Comparison of ENCODE assay signal across 9 mouse cellular contexts in genomic region chr14:77156222-77156910, GRCm38 (mm10). TPM values are rescaled to one million over a fixed set of nuclear protein-coding genes. Genes with fewer than 3 reads are reported as not detected.
A peak's percentile ranks its signal among the peaks of the same experiment; 100 is the strongest.
DNase-seq lines count a peak whose midpoint lies in the region; ATAC-seq and TF ChIP-seq lines count a peak whose summit lies in the region.
"Had no signal": no experiment of that assay in that cellular context is flagged by ENCODE, and none has a peak within 500 bp of the region (broad histone marks: within the 10 kb centered on the region; RNA-seq: fewer than 3 reads in every experiment).

TSS of gene Enox1 (plus strand) at chr14:77156763.

- no peaks in the 10 kb centered on the region for H3K9me3 ChIP-seq in kidney, embryonic 15.5 days (replicated peaks)
- H3K9me3 ChIP-seq in limb, embryonic 15.5 days, result no peaks in the 10 kb centered on the region
- no peaks in the 10 kb centered on the region for H3K9me3 ChIP-seq in neural tube, embryonic 13.5 days

- peak; percentile 42 for ATAC-seq in granulocyte monocyte progenitor cell, adult 5-6 weeks (replicated peaks; ENCODE audit: poor library complexity, severe bottlenecking)
- ATAC-seq in kidney, embryonic 15.5 days (replicated peaks; ENCODE audit: low FRiP score), result peak; percentile 85
- peak; percentile 72 for ATAC-seq in limb, embryonic 15.5 days (ENCODE audit: insufficient number of reproducible peaks, low FRiP score, low TSS enrichment, low read depth)
- ATAC-seq in neural tube, embryonic 13.5 days (ENCODE audit: low read depth), result peak; percentile 91

- no peak for TF ChIP-seq POLR2A in lung, adult 2 months (IDR thresholded peaks at IDR 0.05; ENCODE audit: borderline replicate concordance, extremely low read depth, low read depth, low read length)

- no peak for TF ChIP-seq CTCF in lung, adult 2 months (IDR thresholded peaks at IDR 0.05; ENCODE audit: insufficient read depth, low read length)

- H3K9ac ChIP-seq in kidney, embryonic 15.5 days, result peak within 1 kb of the TSS; percentile 52
- peak within 1 kb of the TSS; percentile 68 for H3K9ac ChIP-seq in limb, embryonic 15.5 days
- H3K9ac ChIP-seq in neural tube, embryonic 13.5 days, result peak within 1 kb of the TSS; percentile 92

- 1% methylated on average over 73 of the region's 73 CpGs for WGBS in lung, adult 2 months
- WGBS in kidney, embryonic 15.5 days, result under 1% methylated on average over 71 of the region's 73 CpGs
- under 1% methylated on average over 73 of the region's 73 CpGs for WGBS in limb, embryonic 15.5 days
- under 1% methylated on average over 72 of the region's 73 CpGs for WGBS in neural tube, embryonic 13.5 days

- peak within 1 kb of the TSS; percentile 46 for H3K4me3 ChIP-seq in lung, adult 2 months (replicated peaks; ENCODE audit: extremely low read depth, low read depth, low read length)
- H3K4me3 ChIP-seq in kidney, embryonic 15.5 days (replicated peaks), result peak within 1 kb of the TSS; percentile 66
- peak within 1 kb of the TSS; percentile 79 for H3K4me3 ChIP-seq in limb, embryonic 15.5 days
- H3K4me3 ChIP-seq in neural tube, embryonic 13.5 days, result peak within 1 kb of the TSS; percentile 78

- no peak for DNase-seq in lung, adult 2 months
- no peak for DNase-seq in lung, postnatal 25 days (ENCODE audit: low spot score)
- peak; percentile 85 for DNase-seq in embryo, embryonic 9.5 days (ENCODE audit: extremely low spot score)
- peak; percentile 4 to 25 for DNase-seq in thymus, postnatal 10 days (ENCODE audit: low spot score in 2 of 2)

- H3K27ac ChIP-seq in kidney, embryonic 15.5 days, result peak within 1 kb of the TSS; percentile 29
- H3K27ac ChIP-seq in limb, embryonic 15.5 days, result peak within 1 kb of the TSS; percentile 79
- peak within 1 kb of the TSS; percentile 96 for H3K27ac ChIP-seq in neural tube, embryonic 13.5 days (replicated peaks)

- H3K27me3 ChIP-seq in kidney, embryonic 15.5 days, result peaks cover 58% of the 10 kb centered on the region
- peaks cover 17% of the 10 kb centered on the region for H3K27me3 ChIP-seq in limb, embryonic 15.5 days
- no peaks in the 10 kb centered on the region; the same call in 1 of the 2 replicates for H3K27me3 ChIP-seq in neural tube, embryonic 13.5 days

- H3K36me3 ChIP-seq in kidney, embryonic 15.5 days, result no peaks in the 10 kb centered on the region
- H3K36me3 ChIP-seq in limb, embryonic 15.5 days, result no peaks in the 10 kb centered on the region
- no peaks in the 10 kb centered on the region for H3K36me3 ChIP-seq in neural tube, embryonic 13.5 days
- H3K36me3 ChIP-seq: G1E had no signal

- peaks cover 2% of the 10 kb centered on the region for H3K4me1 ChIP-seq in lung, adult 2 months (ENCODE audit: control insufficient read depth, insufficient read depth, low read length)
- H3K4me1 ChIP-seq in kidney, embryonic 15.5 days, result peaks cover 19% of the 10 kb centered on the region
- peaks cover 19% of the 10 kb centered on the region for H3K4me1 ChIP-seq in limb, embryonic 15.5 days
- H3K4me1 ChIP-seq in neural tube, embryonic 13.5 days (replicated peaks), result peaks cover 53% of the 10 kb centered on the region

- peak within 1 kb of the TSS; percentile 100 for H3K4me2 ChIP-seq in kidney, embryonic 15.5 days
- peak within 1 kb of the TSS; percentile 97 for H3K4me2 ChIP-seq in limb, embryonic 15.5 days
- peak within 1 kb of the TSS; percentile 63 for H3K4me2 ChIP-seq in neural tube, embryonic 13.5 days

RNA-seq across cellular contexts. Expression of gene Enox1, which starts in this region (rescaled TPM):
- 0.28 and 0.69 TPM in 2 replicates for polyA plus RNA-seq in lung, adult 2 months (2012; rRNA removed)
- not detected in 2 replicates for total RNA-seq in granulocyte monocyte progenitor cell, adult 5-6 weeks (2014; fragmentation: Nextera tagmentation)
- not detected in 2 replicates for total RNA-seq in granulocyte monocyte progenitor cell, adult 5-6 weeks (2017)
- polyA plus RNA-seq in kidney, embryonic 15.5 days (2015; fragmentation: Nextera tagmentation; extraction: Ambion mirVana), result 8.0 and 8.5 TPM in 2 replicates
- 17.8 and 19.4 TPM in 2 replicates for polyA plus RNA-seq in limb, embryonic 15.5 days (2015; fragmentation: Nextera tagmentation; extraction: Ambion mirVana)
- polyA plus RNA-seq in neural tube, embryonic 13.5 days (2015; fragmentation: Nextera tagmentation; extraction: Ambion mirVana), result 40.4 and 44.9 TPM in 2 replicates
- polyA plus RNA-seq: G1E had no signal

Comparison
In these comparisons a context has a peak if more than half of its experiments do, and no peak if none do; other contexts are left out.
1. Peak in ATAC-seq in granulocyte monocyte progenitor cell, adult 5-6 weeks; RNA of the gene not detected or under 1 TPM.
2. DNase-seq: peak in embryo, embryonic 9.5 days (single experiment) and thymus, postnatal 10 days (2 of 2); none in lung, adult 2 months (single experiment) and lung, postnatal 25 days (single experiment).
3. H3K27ac ChIP-seq: peak in every context shown above with its lines; median percentile 96 in neural tube, embryonic 13.5 days; 79 in limb, embryonic 15.5 days; 29 in kidney, embryonic 15.5 days.
4. Peak in every context shown above with its lines, with median percentiles within 50 percentile points of each other: H3K4me3 ChIP-seq, ATAC-seq, H3K4me2 ChIP-seq and H3K9ac ChIP-seq.